Mouse (Mus musculus) lung, embryonic 16.5 days (tissue): ENCODE measurements at regions not wholly inside any gene's neighbourhood (a gene's known extent, or its start where the extent isn't known, plus 50 kb on each side); places are given as distances from the start of the nearest gene placed in this dataset.

ENCODE experiments used
- ATAC-seq: fragments of 200-750 bp; cut with Nextera tagmentation; 2 replicates; pipeline ENCODE4 v1.8.0; 2017; ENCODE audit warnings: low read depth, mild to moderate bottlenecking, moderate library complexity
- H3K27ac ChIP-seq: fragments of 300-500 bp; sonication (generic); 2 replicates; pipeline ENCODE4 v1.5.1; 2014; ENCODE audit warnings: mild to moderate bottlenecking, control low read depth, low read length
- H3K27me3 ChIP-seq: fragments of 300-500 bp; sonication (generic); 2 replicates; pipeline ENCODE4 v1.6.1; 2014; ENCODE audit warnings: low read depth, low read length, mixed read lengths; ENCODE audit not compliant: control insufficient read depth, insufficient read depth
- H3K36me3 ChIP-seq: fragments of 300-500 bp; sonication (generic); 2 replicates; pipeline ENCODE4 v1.6.1; 2014; ENCODE audit warnings: low read length; ENCODE audit not compliant: control insufficient read depth, insufficient read depth
- H3K4me1 ChIP-seq: fragments of 300-500 bp; sonication (generic); replicated peaks from 2 replicates; pipeline ENCODE4 v1.6.1; 2014; ENCODE audit warnings: low read length, mixed read lengths; ENCODE audit not compliant: control insufficient read depth, insufficient read depth
- H3K4me2 ChIP-seq: fragments of 300-500 bp; sonication (generic); 2 replicates; pipeline ENCODE4 v1.6.1; 2014; ENCODE audit warnings: low read depth, low read length, control low read depth
- H3K4me3 ChIP-seq: fragments of 300-500 bp; sonication (generic); 2 replicates; pipeline ENCODE4 v1.5.1; 2014; ENCODE audit warnings: mild to moderate bottlenecking, low read length, control low read depth
- H3K9ac ChIP-seq: fragments of 300-500 bp; sonication (generic); 2 replicates; pipeline ENCODE4 v1.6.1; 2014; ENCODE audit warnings: low read length, control low read depth
- H3K9me3 ChIP-seq: fragments of 300-500 bp; sonication (generic); 2 replicates; pipeline ENCODE4 v1.6.1; 2016; ENCODE audit warnings: low read length; ENCODE audit not compliant: control insufficient read depth
- WGBS: fragments of 180-500 bp; shearing (Covaris S2); extraction: QIAGEN DNeasy Blood & Tissue Kit; methylation state at CpG from one replicate; pipeline ENCODE4 v1.1.7; 2014; 5-methylcytosine and 5-hydroxymethylcytosine counted together

DNA sequence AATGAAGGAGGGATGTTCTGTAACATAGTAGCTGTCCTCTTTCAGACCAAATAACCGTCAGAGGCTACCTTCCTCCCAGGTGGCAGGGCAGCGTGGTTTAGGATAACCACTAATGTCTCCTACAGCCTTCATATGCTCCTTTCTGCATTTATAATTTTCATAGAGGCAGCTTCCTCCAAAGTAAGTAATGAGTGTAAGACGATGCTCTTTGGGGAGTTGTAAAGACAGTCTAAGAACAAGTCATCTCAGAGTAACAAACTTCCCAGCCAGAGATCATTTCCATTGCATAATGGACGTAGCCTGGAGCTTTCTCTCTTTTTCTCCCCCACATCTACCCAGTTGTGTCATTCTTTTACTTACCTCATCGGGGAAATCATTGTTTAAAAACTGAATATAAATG, 292.3 kb upstream of the Adamts9 start:
- H3K27ac ChIP-seq, result no peak overlapping the region
- no peak overlapping the region for H3K4me3 ChIP-seq
- no peaks in the 10 kb centered on the region for H3K27me3 ChIP-seq
- WGBS, result 67% methylated on average over 5 of the region's 5 CpGs
- no peaks in the 10 kb centered on the region for H3K9me3 ChIP-seq
- H3K4me2 ChIP-seq, result no peak overlapping the region
- ATAC-seq, result no peak
- peaks cover 31% of the 10 kb centered on the region for H3K4me1 ChIP-seq
- H3K9ac ChIP-seq, result no peak overlapping the region
- no peaks in the 10 kb centered on the region for H3K36me3 ChIP-seq

DNA sequence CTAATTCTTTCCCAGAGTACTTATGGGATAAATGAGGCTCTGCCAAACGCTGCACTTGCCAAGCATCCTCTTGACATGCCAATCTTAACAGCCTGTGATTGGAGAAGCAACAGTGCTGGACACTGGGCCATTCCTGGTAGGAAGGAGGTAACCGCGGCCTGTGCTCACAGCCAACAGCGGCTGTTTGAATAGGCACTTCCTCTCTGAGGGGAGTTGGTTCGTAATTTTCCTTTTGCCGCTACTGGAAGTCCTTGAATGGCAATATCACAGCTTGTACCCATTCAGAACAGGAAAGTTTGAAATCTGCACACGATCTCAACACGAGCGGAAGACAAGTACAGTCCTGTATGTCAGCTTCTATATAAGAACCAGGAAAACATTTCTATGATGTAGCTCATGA, 289.3 kb upstream of the Adamts9 start:
- H3K27me3 ChIP-seq, result no peaks in the 10 kb centered on the region
- H3K9ac ChIP-seq, result no peak overlapping the region
- no peak overlapping the region for H3K4me3 ChIP-seq
- no peak overlapping the region for H3K4me2 ChIP-seq
- H3K27ac ChIP-seq, result peak overlapping the region; percentile 57
- H3K9me3 ChIP-seq, result no peaks in the 10 kb centered on the region
- peak; percentile 77 for ATAC-seq
- WGBS, result 47% methylated on average over 9 of the region's 9 CpGs
- no peaks in the 10 kb centered on the region for H3K36me3 ChIP-seq
- peaks cover 31% of the 10 kb centered on the region for H3K4me1 ChIP-seq

DNA sequence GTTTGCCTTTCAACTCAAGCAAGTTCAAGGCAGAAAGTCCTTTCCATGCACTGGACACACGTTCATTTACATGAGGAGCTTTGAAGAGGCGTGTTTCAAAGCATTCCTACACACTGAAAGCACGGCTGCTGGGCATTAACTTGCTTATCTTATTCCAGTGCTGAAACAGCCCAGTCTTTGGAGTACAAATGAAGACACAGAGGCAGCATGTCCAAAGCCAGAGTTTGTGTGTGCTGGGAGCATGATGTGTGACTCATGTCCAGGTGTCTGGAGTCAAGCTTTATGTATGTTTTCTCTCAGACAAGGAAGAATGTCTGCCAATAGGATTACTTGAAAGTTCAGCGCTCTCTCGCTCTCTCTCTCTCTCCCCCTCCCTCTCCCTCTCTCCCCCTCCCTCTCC, 287.2 kb upstream of the Adamts9 start:
- ATAC-seq, result peak; percentile 22; the same call in 1 of the 2 replicates
- Histone ChIP-seq H3K4me2 (no peak overlapping the region), H3K4me1 (peaks cover 29% of the 10 kb centered on the region), H3K27ac (peak overlapping the region; percentile 37; the same call in 1 of the 2 replicates), H3K9me3 (no peaks in the 10 kb centered on the region), H3K9ac (no peak overlapping the region), H3K36me3 (no peaks in the 10 kb centered on the region), H3K27me3 (no peaks in the 10 kb centered on the region), H3K4me3 (no peak overlapping the region)
- WGBS, result 43% methylated on average over 5 of the region's 5 CpGs

DNA sequence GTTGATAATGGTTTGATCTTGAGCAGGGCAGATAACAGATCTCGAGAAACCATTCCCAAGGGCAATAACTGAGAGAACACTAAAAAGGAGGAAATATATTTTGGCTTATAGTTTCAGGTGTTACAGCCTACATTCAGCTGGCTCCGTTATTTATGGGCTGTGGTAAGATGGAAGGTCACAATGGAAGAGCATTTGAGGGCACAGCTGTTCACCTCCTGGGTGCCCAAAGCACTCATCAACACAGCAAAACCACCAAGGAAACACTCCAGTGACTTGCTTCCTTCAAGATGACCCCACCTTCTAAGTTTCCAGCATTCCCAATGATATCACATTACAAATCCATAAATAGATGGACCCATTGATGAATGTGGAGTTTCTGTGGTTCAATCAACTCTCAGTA, 286.0 kb upstream of the Adamts9 start:
- no peak overlapping the region for H3K4me3 ChIP-seq
- no peaks in the 10 kb centered on the region for H3K27me3 ChIP-seq
- peaks cover 24% of the 10 kb centered on the region for H3K4me1 ChIP-seq
- no peak overlapping the region for H3K27ac ChIP-seq
- H3K36me3 ChIP-seq, result no peaks in the 10 kb centered on the region
- WGBS, result 82% methylated on average over 2 of the region's 2 CpGs
- no peak for ATAC-seq
- no peak overlapping the region for H3K9ac ChIP-seq
- no peaks in the 10 kb centered on the region for H3K9me3 ChIP-seq
- no peak overlapping the region for H3K4me2 ChIP-seq

DNA sequence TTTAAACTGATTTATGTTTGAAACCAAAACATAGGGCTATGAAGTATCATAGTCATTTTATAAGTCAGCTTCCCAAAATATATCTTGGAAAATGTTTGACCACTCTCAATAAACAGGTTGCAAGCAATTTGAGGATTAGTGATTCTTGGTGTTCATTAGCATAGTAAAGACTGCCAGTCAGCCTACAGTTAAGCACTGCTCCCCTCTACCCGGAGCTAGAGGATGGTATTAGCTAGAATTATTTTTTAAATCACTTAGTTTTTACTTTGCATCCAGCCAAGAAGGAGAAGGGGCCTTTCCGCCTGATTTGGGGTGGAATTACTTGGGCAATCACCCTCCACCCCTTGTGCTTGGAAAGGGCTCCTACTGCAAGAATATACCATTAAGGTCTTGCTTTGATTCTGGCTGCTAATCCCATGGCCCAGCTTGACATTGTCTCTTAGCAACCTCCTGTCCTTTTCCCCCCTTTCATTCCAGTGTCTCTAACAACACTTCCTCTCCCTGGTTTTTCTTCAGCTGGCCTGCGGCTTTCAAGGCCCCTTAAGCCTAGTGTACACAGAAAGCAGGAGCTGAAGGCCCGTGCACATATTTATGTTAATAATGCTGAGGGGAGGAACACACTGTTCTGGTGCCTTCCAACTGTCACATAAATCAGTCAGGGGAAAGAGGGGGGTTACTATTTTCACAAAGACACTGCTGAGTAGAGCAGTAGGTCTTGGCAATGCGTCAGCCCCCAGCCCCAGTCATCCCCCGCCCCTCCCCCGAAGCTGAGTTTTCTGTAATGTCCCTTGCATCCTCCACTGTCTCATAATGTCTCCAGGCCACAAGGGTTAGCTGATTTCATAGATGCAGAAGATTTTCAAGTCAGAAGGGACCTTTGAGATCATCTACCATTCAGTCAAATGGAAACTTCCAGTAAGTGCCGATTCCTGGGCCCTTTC, 280.6 kb upstream of the Adamts9 start:
- Histone ChIP-seq H3K9ac (no peak overlapping the region), H3K27me3 (no peaks in the 10 kb centered on the region), H3K4me3 (no peak overlapping the region), H3K4me2 (no peak overlapping the region), H3K9me3 (no peaks in the 10 kb centered on the region), H3K27ac (peak overlapping the region; percentile 70), H3K4me1 (peaks cover 17% of the 10 kb centered on the region), H3K36me3 (no peaks in the 10 kb centered on the region)
- 19% methylated on average over 8 of the region's 8 CpGs for WGBS
- ATAC-seq, result peak; percentile 96

DNA sequence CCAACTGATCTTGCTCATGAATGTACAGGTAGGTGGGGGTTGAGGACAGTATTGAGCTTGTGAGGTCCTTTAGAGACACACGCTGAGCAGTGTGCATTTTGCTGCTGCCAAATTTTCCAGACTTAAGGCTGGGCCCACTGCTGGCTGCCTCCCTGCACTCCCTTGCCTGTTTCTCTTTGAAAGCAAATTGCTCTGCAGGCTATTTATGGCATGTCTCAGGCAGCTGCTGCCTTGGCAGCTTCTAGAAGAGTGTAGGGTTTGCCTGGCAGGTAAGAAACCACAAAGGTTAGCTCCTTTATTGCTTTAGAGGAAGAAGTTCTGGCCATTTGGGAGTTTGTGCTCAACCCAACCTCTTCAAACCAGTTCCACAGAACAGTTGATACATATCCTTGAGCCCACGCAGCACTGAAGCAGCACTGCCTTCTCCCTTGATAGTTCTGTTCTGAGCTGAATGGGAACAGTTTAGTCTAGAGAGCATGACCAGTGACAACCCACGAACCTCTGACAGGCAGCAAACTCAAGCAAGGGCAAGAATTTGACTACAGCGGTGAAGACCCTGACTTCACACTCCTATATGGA, 274.8 kb upstream of the Adamts9 start:
- peaks cover 1% of the 10 kb centered on the region for H3K4me1 ChIP-seq
- 63% methylated on average over 4 of the region's 4 CpGs for WGBS
- no peak overlapping the region for H3K27ac ChIP-seq
- H3K4me3 ChIP-seq, result no peak overlapping the region
- H3K36me3 ChIP-seq, result no peaks in the 10 kb centered on the region
- H3K27me3 ChIP-seq, result no peaks in the 10 kb centered on the region
- no peaks in the 10 kb centered on the region for H3K9me3 ChIP-seq
- no peak overlapping the region for H3K9ac ChIP-seq
- H3K4me2 ChIP-seq, result no peak overlapping the region
- ATAC-seq, result peak; percentile 51; the same call in 1 of the 2 replicates

DNA sequence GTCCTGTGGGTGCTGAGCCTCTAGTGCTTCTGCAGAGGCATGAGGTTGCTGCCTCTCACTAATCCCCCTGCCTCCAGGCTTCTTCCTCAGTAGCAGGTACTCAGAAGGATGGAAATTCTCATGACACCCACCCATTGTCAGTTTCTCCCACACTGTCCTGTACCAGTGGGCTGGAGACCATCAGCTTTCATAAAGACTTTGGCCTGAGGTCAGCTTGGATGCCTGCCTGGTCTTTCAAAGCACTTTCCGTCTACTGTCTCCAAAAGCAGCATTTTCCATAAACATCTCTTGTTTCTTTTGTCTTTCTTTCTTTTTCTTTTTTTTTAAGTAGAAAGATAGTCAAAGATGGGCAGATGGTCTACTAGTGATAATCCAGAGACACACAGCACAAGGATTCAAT, 257.6 kb upstream of the Adamts9 start:
- Histone ChIP-seq H3K9ac (no peak overlapping the region), H3K27me3 (no peaks in the 10 kb centered on the region), H3K27ac (no peak overlapping the region; the same call in 1 of the 2 replicates), H3K4me3 (no peak overlapping the region), H3K36me3 (no peaks in the 10 kb centered on the region), H3K4me1 (no peaks in the 10 kb centered on the region), H3K9me3 (no peaks in the 10 kb centered on the region), H3K4me2 (no peak overlapping the region)
- WGBS, result 39% methylated on average over 1 of the region's 1 CpGs
- ATAC-seq, result 0 out of 2 replicates have a peak, but pooled peaks have one; percentile 26

GRCm38 (mm10) chr6:93194741-93195140, 251.4 kb upstream of the Adamts9 start:
- H3K4me3 ChIP-seq, result no peak overlapping the region

GRCm38 (mm10) chr6:93192980-93193379, 249.7 kb upstream of the Adamts9 start:
- H3K27ac ChIP-seq, result no peak overlapping the region
- WGBS, result 51% methylated on average over 2 of the region's 2 CpGs
- ATAC-seq, result no peak

More at GRCm38 (mm10) chr6:93194741-93195140, 251.4 kb upstream of the Adamts9 start:
- H3K9me3 ChIP-seq, result no peaks in the 10 kb centered on the region
- no peaks in the 10 kb centered on the region for H3K36me3 ChIP-seq
- ATAC-seq, result peak; percentile 47; the same call in 1 of the 2 replicates
- H3K9ac ChIP-seq, result no peak overlapping the region
- no peaks in the 10 kb centered on the region for H3K4me1 ChIP-seq
- 59% methylated on average over 6 of the region's 6 CpGs for WGBS
- H3K4me2 ChIP-seq, result no peak overlapping the region
- H3K27ac ChIP-seq, result no peak overlapping the region
- no peaks in the 10 kb centered on the region for H3K27me3 ChIP-seq

More at GRCm38 (mm10) chr6:93192980-93193379, 249.7 kb upstream of the Adamts9 start:
- Histone ChIP-seq H3K36me3 (no peaks in the 10 kb centered on the region), H3K27me3 (no peaks in the 10 kb centered on the region), H3K4me2 (no peak overlapping the region), H3K9me3 (no peaks in the 10 kb centered on the region), H3K9ac (no peak overlapping the region), H3K4me1 (no peaks in the 10 kb centered on the region), H3K4me3 (no peak overlapping the region)
